Mouse (Mus musculus) G1E (cell line): Measurements from ENCODE around the gene Alg2.

Source experiments
- CTCF ChIP-seq: IDR thresholded peaks from 2 replicates; pipeline ENCODE4 v1.5.1; 2012; ENCODE audit warnings: low read depth, low read length, inconsistent platforms, mixed read lengths
- POLR2AphosphoS5 ChIP-seq: IDR thresholded peaks from 2 replicates; pipeline ENCODE4 v1.6.1; 2012; ENCODE audit warnings: low read depth, low read length, inconsistent platforms; ENCODE audit not compliant: insufficient replicate concordance

- TF ChIP-seq CTCF (no peak), POLR2AphosphoS5 (no peak)
Observed at GRCm38 (mm10) chr4:47480576-47480975, 6.4 kb upstream of the Alg2 start.
